Mouse (Mus musculus) fat pad, adult 2 months (tissue): ENCODE data around the gene Trappc3.

Experiments used
- DNase-seq: peaks from one replicate; pipeline ENCODE4 v3.0.0-alpha.2; 2011; ENCODE audit warnings: low read depth, low spot score; ENCODE audit errors: extremely low read depth

The Trappc3 gene

GRCm38 (mm10) chr4:126250659-126251058, 11.5 kb upstream of the Trappc3 start:
- no peak for DNase-seq

GRCm38 (mm10) chr4:126251655-126252254, 10.4 kb upstream of the Trappc3 start:
- no peak for DNase-seq

GRCm38 (mm10) chr4:126252411-126253237, 9.5 kb upstream of the Trappc3 start:
- DNase-seq: no peak

- no peak for DNase-seq
Measured at GRCm38 (mm10) chr4:126253637-126254272, 8.4 kb upstream of the Trappc3 start.

- no peak for DNase-seq
Measured at GRCm38 (mm10) chr4:126254315-126255112, 7.6 kb upstream of the Trappc3 start.

- DNase-seq: no peak
Measured at GRCm38 (mm10) chr4:126255113-126256001, 6.8 kb upstream of the Trappc3 start.

GRCm38 (mm10) chr4:126256131-126256791, 5.9 kb upstream of the Trappc3 start, which contains the start of gene Map7d1:
Gene Map7d1 (minus strand): TSS chr4:126256343.
- DNase-seq: no peak

GRCm38 (mm10) chr4:126256967-126257881, 4.9 kb upstream of the Trappc3 start:
- no peak for DNase-seq

GRCm38 (mm10) chr4:126259063-126259462, 3.1 kb upstream of the Trappc3 start:
- DNase-seq: no peak

GRCm38 (mm10) chr4:126259523-126260160, 2.5 kb upstream of the Trappc3 start:
- DNase-seq: no peak

- DNase-seq: no peak
Measured at GRCm38 (mm10) chr4:126260520-126261201, 1.5 kb upstream of the Trappc3 start.

GRCm38 (mm10) chr4:126261266-126261665, 859 bp upstream of the Trappc3 start:
- no peak for DNase-seq

- DNase-seq: no peak
Measured at GRCm38 (mm10) chr4:126261675-126262074, 450 bp upstream of the Trappc3 start.

GRCm38 (mm10) chr4:126269292-126269691, 7.2 kb downstream of the Trappc3 start:
- DNase-seq: no peak

- no peak for DNase-seq
Measured at GRCm38 (mm10) chr4:126273753-126274152, 11.6 kb downstream of the Trappc3 start.

- DNase-seq: no peak
Measured at GRCm38 (mm10) chr4:126275081-126275480, 13.0 kb downstream of the Trappc3 start.

GRCm38 (mm10) chr4:126275681-126276131, 13.6 kb downstream of the Trappc3 start:
- DNase-seq: no peak
